Mouse (Mus musculus) spleen, adult 2 months (tissue): ENCODE results near the gene Hand2. TPM values are rescaled to one million over a fixed set of nuclear protein-coding genes. Genes with fewer than 3 reads are reported as not detected.

Experiments used
- DNase-seq, 2 experiments: peaks; one replicate each; pipeline versions ENCODE4 v3.0.0 to v3.0.0-alpha.2; 2012 to 2021; ENCODE audit warnings: low spot score in 2 of 2, low read depth in 1 of 2
- H3K27ac ChIP-seq: fragments of 200-500 bp; 2 replicates; pipeline ENCODE4 v1.5.1; 2012; ENCODE audit warnings: low read length, inconsistent platforms; ENCODE audit not compliant: insufficient read depth
- H3K27me3 ChIP-seq: fragments of 200-500 bp; 2 replicates; pipeline ENCODE4 v1.6.1; 2012; ENCODE audit warnings: mild to moderate bottlenecking, moderate library complexity, low read length, inconsistent platforms; ENCODE audit not compliant: control insufficient read depth, insufficient read depth
- H3K36me3 ChIP-seq: fragments of 200-500 bp; 2 replicates; pipeline ENCODE4 v1.6.1; 2012; ENCODE audit warnings: mild to moderate bottlenecking, low read length, inconsistent platforms; ENCODE audit not compliant: control insufficient read depth, insufficient read depth
- H3K4me1 ChIP-seq: fragments of 200-500 bp; 2 replicates; pipeline ENCODE4 v1.6.1; 2011; ENCODE audit warnings: inconsistent platforms; ENCODE audit not compliant: control insufficient read depth, insufficient read depth, insufficient read length
- H3K4me3 ChIP-seq: fragments of 200-500 bp; 2 replicates; pipeline ENCODE4 v1.5.1; 2011; ENCODE audit warnings: mild to moderate bottlenecking, inconsistent platforms; ENCODE audit not compliant: insufficient read depth, insufficient read length; ENCODE audit errors: extremely low read depth
- CTCF ChIP-seq: fragments of 200-500 bp; IDR thresholded peaks from 2 replicates; pipeline ENCODE4 v1.5.1; 2011; ENCODE audit warnings: mild to moderate bottlenecking, inconsistent platforms; ENCODE audit not compliant: insufficient read depth, insufficient read length, insufficient replicate concordance; ENCODE audit errors: extremely low read depth
- POLR2A ChIP-seq: fragments of 200-500 bp; IDR thresholded peaks from 2 replicates; pipeline ENCODE4 v1.6.1; 2011; ENCODE audit warnings: low read depth, low read length, inconsistent platforms
- WGBS: fragments of 180-500 bp; shearing (Covaris S2); methylation state at CpG from one replicate; pipeline ENCODE4 v1.1.7; 2018; 5-methylcytosine and 5-hydroxymethylcytosine counted together
- polyA plus RNA-seq: library from polyadenylated mRNA; depleted of rRNA; stranded (reverse); fragments of >200 nt; gene quantifications from 2 replicates; pipeline ENCODE4 v1.2.3, GENCODE M21; 2012

Hand2 gene
- polyA plus RNA-seq, 1 experiment = 0.79 TPM

DNA sequence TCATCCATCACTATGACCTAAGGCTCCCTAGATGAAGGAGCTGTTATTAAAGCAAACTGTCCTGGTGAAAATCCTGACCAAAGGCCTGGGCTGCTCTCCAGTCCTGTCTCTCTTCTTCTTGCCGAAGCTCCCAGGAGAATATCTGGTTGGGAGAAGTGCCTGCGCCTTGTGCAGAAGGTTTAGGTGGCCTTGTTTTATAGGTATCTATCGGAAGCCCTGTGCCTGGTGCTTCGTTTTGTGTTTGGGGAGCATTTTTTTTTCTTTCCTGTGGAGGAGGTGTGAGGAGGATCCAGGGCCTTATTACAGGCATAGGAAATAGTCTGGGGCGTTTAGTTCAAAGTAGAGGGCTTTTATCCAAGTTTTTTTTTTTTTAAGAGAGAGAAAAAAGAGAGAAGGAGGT lies 3.9 kb downstream of the Hand2 start:
- 37% methylated on average over 5 of the region's 5 CpGs for WGBS
- Histone ChIP-seq H3K27me3 (peaks cover 28% of the 10 kb centered on the region), H3K27ac (no peak overlapping the region), H3K36me3 (no peaks in the 10 kb centered on the region), H3K4me3 (no peak overlapping the region), H3K4me1 (no peaks in the 10 kb centered on the region)
- TF ChIP-seq POLR2A (no peak), CTCF (no peak)
- no peak for DNase-seq

DNA sequence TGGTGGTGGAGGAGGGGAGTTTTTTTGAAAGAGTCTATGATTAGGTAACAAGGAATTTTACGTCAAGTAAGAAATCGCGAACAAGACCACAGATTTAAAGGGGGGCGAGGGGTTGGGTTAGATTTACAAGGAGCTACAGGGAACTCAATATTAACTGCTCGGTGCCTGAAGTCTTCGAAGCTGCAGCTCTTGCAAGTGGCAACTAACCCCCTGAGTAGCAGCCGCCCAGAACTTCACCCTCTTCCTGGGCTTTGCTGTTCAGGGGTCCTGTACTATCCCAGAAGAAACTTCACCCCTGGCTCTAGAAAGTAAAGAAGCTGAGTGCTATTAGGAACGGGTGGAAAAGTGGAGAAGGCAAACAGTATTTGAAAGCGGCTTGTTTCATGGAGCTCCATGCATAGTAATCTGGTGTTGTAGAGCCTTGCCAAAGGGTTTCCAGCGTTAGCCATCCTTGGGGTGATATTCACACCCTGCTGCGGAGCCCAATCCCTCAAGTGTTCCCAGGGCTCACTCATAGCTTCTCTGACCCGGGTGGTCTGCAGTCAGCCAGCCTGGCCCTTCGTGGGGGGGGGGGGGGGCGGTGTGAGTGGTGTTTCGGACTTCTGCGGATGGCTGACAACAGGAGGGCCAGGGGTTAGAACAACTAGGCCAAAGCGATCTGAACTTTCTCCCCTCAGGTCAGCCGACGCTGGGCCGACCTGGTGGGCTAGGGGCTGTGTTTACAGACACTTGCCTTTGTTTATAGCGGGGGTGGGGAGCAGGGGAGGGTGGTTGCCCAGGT lies 4.5 kb downstream of the Hand2 start:
- no peak for TF ChIP-seq CTCF
- no peak for TF ChIP-seq POLR2A
- no peaks in the 10 kb centered on the region for H3K36me3 ChIP-seq
- no peak overlapping the region for H3K4me3 ChIP-seq
- no peak for DNase-seq
- no peak overlapping the region for H3K27ac ChIP-seq
- H3K4me1 ChIP-seq = no peaks in the 10 kb centered on the region
- H3K27me3 ChIP-seq = peaks cover 24% of the 10 kb centered on the region
- WGBS = 33% methylated on average over 21 of the region's 21 CpGs

- WGBS = 56% methylated on average over 27 of the region's 27 CpGs
- H3K27me3 ChIP-seq = peaks cover 21% of the 10 kb centered on the region
- no peak for DNase-seq
- no peaks in the 10 kb centered on the region for H3K36me3 ChIP-seq
- H3K4me1 ChIP-seq = no peaks in the 10 kb centered on the region
- TF ChIP-seq POLR2A (no peak), CTCF (no peak)
- no peak overlapping the region for H3K27ac ChIP-seq
- no peak overlapping the region for H3K4me3 ChIP-seq
Measured at GRCm38 (mm10) chr8:57326091-57327065, 5.6 kb downstream of the Hand2 start.

- no peak for TF ChIP-seq CTCF
- TF ChIP-seq POLR2A = no peak
- Histone ChIP-seq H3K4me3 (no peak overlapping the region), H3K36me3 (no peaks in the 10 kb centered on the region), H3K4me1 (no peaks in the 10 kb centered on the region), H3K27me3 (peaks cover 17% of the 10 kb centered on the region), H3K27ac (no peak overlapping the region)
- WGBS = 23% methylated on average over 29 of the region's 29 CpGs
- DNase-seq = no peak
Measured at GRCm38 (mm10) chr8:57327281-57328160, 6.7 kb downstream of the Hand2 start.

- H3K27me3 ChIP-seq = peaks cover 20% of the 10 kb centered on the region
Measured at GRCm38 (mm10) chr8:57328161-57328920, 7.6 kb downstream of the Hand2 start.

More at GRCm38 (mm10) chr8:57328161-57328920, 7.6 kb downstream of the Hand2 start:
- H3K4me3 ChIP-seq = peak overlapping the region; percentile 8; the same call in 1 of the 2 replicates
- H3K4me1 ChIP-seq = no peaks in the 10 kb centered on the region
- WGBS = 4% methylated on average over 42 of the region's 42 CpGs
- DNase-seq = no peak
- TF ChIP-seq POLR2A (no peak), CTCF (no peak)
- no peak overlapping the region for H3K27ac ChIP-seq
- H3K36me3 ChIP-seq = no peaks in the 10 kb centered on the region
